Mouse (Mus musculus) CH12.LX (cell line): Measurements from ENCODE around the gene Golm1. TPM values are rescaled to one million over a fixed set of nuclear protein-coding genes. Genes with fewer than 3 reads are reported as not detected.
"Not testable (repeated sequence)": the region's sequence is repeated elsewhere in the genome, so short reads cannot be mapped to it uniquely, and the experiment has no call there.

Experiments
- DNase-seq: peaks from one replicate; pipeline ENCODE4 v3.0.0-alpha.2; 2013; ENCODE audit errors: extremely low read depth
- H3K27ac ChIP-seq: 2 replicates; pipeline ENCODE4 v1.5.1; 2012; ENCODE audit warnings: low read depth, mild to moderate bottlenecking, control low read depth, moderate library complexity; ENCODE audit not compliant: insufficient read depth
- H3K27me3 ChIP-seq: replicated peaks from 2 replicates; pipeline ENCODE3; 2012; ENCODE audit warnings: inconsistent platforms
- H3K36me3 ChIP-seq, 2 experiments: replicated peaks in 1 of 2; 2 replicates each; pipeline versions ENCODE3 to v1.6.1; 2012; ENCODE audit warnings: inconsistent platforms in 1 of 2, low read length in 1 of 2, mild to moderate bottlenecking in 1 of 2, mixed read lengths in 1 of 2, moderate library complexity in 1 of 2; ENCODE audit not compliant: control insufficient read depth in 1 of 2, insufficient read depth in 1 of 2
- H3K4me1 ChIP-seq, 2 experiments: 2 replicates each; pipeline ENCODE4 v1.6.1; 2012; ENCODE audit warnings: inconsistent platforms in 1 of 2, moderate library complexity in 1 of 2; ENCODE audit not compliant: insufficient read depth in 2 of 2, control insufficient read depth in 1 of 2
- H3K4me2 ChIP-seq: 2 replicates; pipeline ENCODE4 v1.6.1; 2012; ENCODE audit warnings: low read depth, mild to moderate bottlenecking, control low read depth; ENCODE audit not compliant: poor library complexity, insufficient read depth, severe bottlenecking
- H3K4me3 ChIP-seq, 3 experiments: fragments of 150-350 bp in 1 of 3; sonication (generic) in 1 of 3; replicated peaks in 1 of 3; 2 replicates each; pipeline versions ENCODE3 to v1.5.1; 2011 to 2012; ENCODE audit warnings: low read depth in 2 of 3, low read length in 2 of 3, mild to moderate bottlenecking in 2 of 3, moderate library complexity in 2 of 3, control low read depth in 1 of 3, improper control_type of control experiment in 1 of 3, inconsistent platforms in 1 of 3, mixed read lengths in 1 of 3; ENCODE audit not compliant: poor library complexity in 1 of 3
- H3K79me2 ChIP-seq: replicated peaks from 2 replicates; pipeline ENCODE4 v1.6.1; 2012; ENCODE audit warnings: mild to moderate bottlenecking, moderate library complexity; ENCODE audit not compliant: control insufficient read depth, poor library complexity, insufficient read depth, severe bottlenecking; ENCODE audit errors: extremely low read depth
- H3K9ac ChIP-seq: 2 replicates; pipeline ENCODE4 v1.6.1; 2012; ENCODE audit warnings: low read depth, mild to moderate bottlenecking, control low read depth, moderate library complexity; ENCODE audit not compliant: insufficient read depth
- H3K9me3 ChIP-seq: replicated peaks from 2 replicates; pipeline ENCODE3; 2012; ENCODE audit warnings: low read length, inconsistent platforms, mixed read lengths
- CHD1 ChIP-seq: IDR thresholded peaks from 2 replicates; pipeline ENCODE4 v1.6.1; 2012; ENCODE audit warnings: low read depth, low read length, improper control_type of control experiment, inconsistent platforms
- E2F4 ChIP-seq: IDR thresholded peaks from 2 replicates; pipeline ENCODE4 v1.6.1; 2011; ENCODE audit warnings: low read depth, low read length, improper control_type of control experiment; ENCODE audit not compliant: insufficient replicate concordance
- ELF1 ChIP-seq: IDR thresholded peaks from 2 replicates; pipeline ENCODE4 v1.6.1; 2014; ENCODE audit warnings: low read depth, mild to moderate bottlenecking, inconsistent platforms, low read length, improper control_type of control experiment
- GABPA ChIP-seq: IDR thresholded peaks from 2 replicates; pipeline ENCODE4 v1.6.1; 2012; ENCODE audit warnings: low read depth, low read length, improper control_type of control experiment, inconsistent platforms; ENCODE audit not compliant: insufficient replicate concordance
- JUN ChIP-seq: IDR thresholded peaks from 2 replicates; pipeline ENCODE4 v1.6.1; 2011; ENCODE audit warnings: low read depth, mild to moderate bottlenecking, low read length, improper control_type of control experiment, moderate library complexity; ENCODE audit not compliant: insufficient read depth
- JUND ChIP-seq: conservative IDR thresholded peaks from 2 replicates; pipeline ENCODE4 v1.6.1; 2011; ENCODE audit warnings: low read depth, low read length, improper control_type of control experiment
- KAT2A ChIP-seq: IDR thresholded peaks from 2 replicates; pipeline ENCODE4 v1.6.1; 2012; ENCODE audit warnings: low read length, improper control_type of control experiment, inconsistent platforms; ENCODE audit not compliant: insufficient replicate concordance
- MAFK ChIP-seq: IDR thresholded peaks from 2 replicates; pipeline ENCODE4 v1.6.1; 2011; ENCODE audit warnings: low read length, improper control_type of control experiment; ENCODE audit not compliant: insufficient replicate concordance
- MAX ChIP-seq: IDR thresholded peaks from 2 replicates; pipeline ENCODE4 v1.6.1; 2011; ENCODE audit warnings: low read length, improper control_type of control experiment
- MEF2A ChIP-seq: IDR thresholded peaks from 2 replicates; pipeline ENCODE4 v1.6.1; 2014; ENCODE audit warnings: low read depth, mild to moderate bottlenecking, inconsistent platforms, low read length, improper control_type of control experiment, borderline replicate concordance
- MXI1 ChIP-seq: IDR thresholded peaks from 2 replicates; pipeline ENCODE4 v1.6.1; 2011; ENCODE audit warnings: mild to moderate bottlenecking, low read depth, low read length, improper control_type of control experiment
- MYC ChIP-seq: IDR thresholded peaks from 2 replicates; pipeline ENCODE4 v1.6.1; 2011; ENCODE audit warnings: low read depth, mild to moderate bottlenecking, improper control_type of control experiment, low read length
- NELFE ChIP-seq: IDR thresholded peaks from 2 replicates; pipeline ENCODE4 v1.6.1; 2011; ENCODE audit warnings: low read depth, low read length, improper control_type of control experiment
- NRF1 ChIP-seq: IDR thresholded peaks from 2 replicates; pipeline ENCODE4 v1.6.1; 2014; ENCODE audit warnings: low read depth, mild to moderate bottlenecking, inconsistent platforms, low read length, improper control_type of control experiment, moderate library complexity
- POLR2A ChIP-seq: IDR thresholded peaks from 2 replicates; pipeline ENCODE4 v1.6.1; 2011; ENCODE audit warnings: low read depth, mild to moderate bottlenecking, improper control_type of control experiment, low read length
- RCOR1 ChIP-seq: conservative IDR thresholded peaks from 2 replicates; pipeline ENCODE4 v1.6.1; 2012; ENCODE audit warnings: low read depth, mild to moderate bottlenecking, inconsistent platforms, low read length, improper control_type of control experiment
- SMC3 ChIP-seq: IDR thresholded peaks from 2 replicates; pipeline ENCODE4 v1.6.1; 2011; ENCODE audit warnings: low read depth, low read length, improper control_type of control experiment
- TBP ChIP-seq: conservative IDR thresholded peaks from 2 replicates; pipeline ENCODE4 v1.6.1; 2011; ENCODE audit warnings: low read depth, low read length, improper control_type of control experiment
- TCF12 ChIP-seq: IDR thresholded peaks from 2 replicates; pipeline ENCODE4 v1.6.1; 2014; ENCODE audit warnings: low read depth, mild to moderate bottlenecking, inconsistent platforms, low read length, improper control_type of control experiment
- USF1 ChIP-seq: IDR thresholded peaks from 2 replicates; pipeline ENCODE4 v1.6.1; 2014; ENCODE audit warnings: low read depth, mild to moderate bottlenecking, inconsistent platforms, low read length, improper control_type of control experiment
- USF2 ChIP-seq: conservative IDR thresholded peaks from 2 replicates; pipeline ENCODE4 v1.6.1; 2011; ENCODE audit warnings: low read depth, low read length, improper control_type of control experiment
- ZC3H11A ChIP-seq: IDR thresholded peaks from 2 replicates; pipeline ENCODE4 v1.6.1; 2012; ENCODE audit warnings: low read depth, mild to moderate bottlenecking, inconsistent platforms, low read length, improper control_type of control experiment
- ZKSCAN1 ChIP-seq: IDR thresholded peaks from 2 replicates; pipeline ENCODE4 v1.6.1; 2012; ENCODE audit warnings: low read depth, inconsistent platforms, low read length, improper control_type of control experiment, borderline replicate concordance
- ZMIZ1 ChIP-seq: IDR thresholded peaks from 2 replicates; pipeline ENCODE4 v1.6.1; 2012; ENCODE audit warnings: low read depth, mild to moderate bottlenecking, inconsistent platforms, low read length, improper control_type of control experiment
- ZNF384 ChIP-seq: IDR thresholded peaks from 2 replicates; pipeline ENCODE4 v1.6.1; 2012; ENCODE audit warnings: low read depth, low read length, improper control_type of control experiment, inconsistent platforms
- dilution Hi-C: fragments of 300-500 bp; cut with MboI; formaldehyde crosslinking; loops from 2 replicates; pipeline ENCODE4 v1.14.3; 2020; ENCODE audit warnings: low sequenced_read_pairs; ENCODE audit not compliant: extremely low pct_unique_long_range_greater_than_20kb, extremely low pct_ligation_motif_present
- in situ Hi-C: fragments of 300-500 bp; cut with MboI; formaldehyde crosslinking; loops from 3 replicates; pipeline ENCODE4 v1.14.3; 2019; ENCODE audit warnings: low sequenced_read_pairs, low pct_ligation_motif_present, low pct_unique_long_range_greater_than_20kb, mixed read lengths
- polyA plus RNA-seq: library from polyadenylated mRNA; unstranded; fragments of >175 nt; gene quantifications from 2 replicates; pipeline ENCODE4 v1.2.1, GENCODE M21; 2012; ENCODE audit warnings: low read depth; ENCODE audit not compliant: insufficient read length
- total RNA-seq, 2 experiments: library from RNA; depleted of rRNA; stranded (reverse); fragments of 300-350 nt in 1 of 2; fragments of >200 nt in 1 of 2; gene quantifications; 2 replicates each; pipeline ENCODE4 v1.2.3; 2012 to 2014

Gene Golm1
- total and polyA plus RNA-seq, 3 experiments = 14.3 to 18.9 (median 17.4) TPM

DNA sequence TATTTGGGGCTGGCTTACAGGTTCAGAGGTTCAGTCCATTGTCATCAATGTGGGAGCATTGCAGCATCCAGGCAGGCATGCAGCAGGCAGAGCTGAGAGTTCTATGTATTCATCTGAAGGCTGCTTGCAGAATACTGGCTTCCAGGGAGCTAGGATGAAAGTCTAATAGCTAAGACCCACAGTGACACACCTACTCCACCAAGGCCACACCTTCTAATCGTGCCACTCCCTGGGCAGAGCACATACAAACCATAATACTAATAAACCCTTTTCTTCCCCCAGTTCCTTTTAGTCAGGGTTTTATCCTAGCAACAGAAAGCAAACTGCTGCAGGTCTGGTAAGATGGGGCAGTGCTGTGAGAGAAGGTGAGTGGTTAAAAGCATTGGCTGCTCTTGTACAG is 83.0 kb downstream of the Golm1 start:
- dilution Hi-C loops (no loop called here), in situ Hi-C loops (no loop called here)
- Histone ChIP-seq H3K9me3 (no peaks in the 10 kb centered on the region), H3K4me1 (peaks cover 0 to 16% of the 10 kb centered on the region in 2 experiments; a peak in 2 of 4 replicates), H3K4me3 (no peak overlapping the region), H3K36me3 (peaks cover 41 to 84% of the 10 kb centered on the region in 2 experiments), H3K79me2 (peaks cover 11% of the 10 kb centered on the region), H3K27me3 (no peaks in the 10 kb centered on the region), H3K9ac (no peak overlapping the region), H3K4me2 (no peak overlapping the region), H3K27ac (no peak overlapping the region)
- TF ChIP-seq JUN (no peak), ZC3H11A (no peak), JUND (no peak), ELF1 (no peak), USF2 (no peak), MXI1 (no peak), MAFK (no peak), MYC (no peak), E2F4 (no peak), CHD1 (no peak), POLR2A (no peak), KAT2A (no peak), USF1 (no peak), GABPA (no peak), MAX (no peak), RCOR1 (no peak)
- no peak for DNase-seq

DNA sequence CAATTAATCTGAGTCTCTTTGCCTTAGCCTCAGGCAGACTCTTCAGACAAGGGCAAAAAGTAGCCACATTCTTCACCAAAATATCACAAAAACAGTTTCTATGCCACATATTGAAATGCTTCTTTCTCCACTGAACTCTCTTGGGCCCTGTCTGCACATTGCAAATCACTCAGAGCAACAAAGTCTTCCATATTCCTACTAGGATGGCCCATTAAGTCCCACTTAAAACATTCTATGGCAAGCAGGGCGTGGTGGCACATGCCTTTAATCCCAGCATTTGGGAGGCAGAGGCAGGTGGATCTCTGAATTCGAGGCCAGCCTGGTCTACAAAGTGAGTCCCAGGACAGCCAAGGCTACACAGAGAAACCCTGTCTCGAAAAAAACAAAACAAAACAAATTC is 83.6 kb downstream of the Golm1 start:
- dilution Hi-C loops, H3K4me3 ChIP-seq, in situ Hi-C loops, H3K9me3 ChIP-seq, H3K9ac ChIP-seq, H3K27me3 ChIP-seq, H3K27ac ChIP-seq, H3K4me2 ChIP-seq, DNase-seq: not testable (repeated sequence)
- Histone ChIP-seq H3K36me3 (peaks cover 44 to 89% of the 10 kb centered on the region in 2 experiments), H3K79me2 (peaks cover 16% of the 10 kb centered on the region), H3K4me1 (peaks cover 2 to 21% of the 10 kb centered on the region in 2 experiments)

DNA sequence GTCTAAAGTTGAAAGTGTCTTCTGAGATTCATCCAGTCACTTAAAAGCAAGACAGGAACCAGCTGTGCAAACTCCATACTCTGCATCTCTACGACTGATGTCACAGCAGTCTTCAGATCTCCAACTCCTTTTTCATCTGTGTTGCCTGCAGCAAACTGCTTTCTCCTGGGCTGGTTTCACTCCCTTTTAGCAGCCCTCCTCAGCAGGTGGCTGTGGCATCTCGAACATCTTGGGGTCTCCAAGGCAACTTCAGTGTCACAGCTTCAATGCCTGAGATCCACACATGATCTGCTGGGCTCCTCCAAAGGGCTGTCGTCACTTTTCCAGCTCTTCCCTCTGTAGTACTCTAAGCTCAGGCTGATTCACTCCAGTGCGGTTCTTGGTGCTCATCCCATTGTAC is 84.9 kb downstream of the Golm1 start:
- H3K4me3 ChIP-seq = no peak overlapping the region
- dilution Hi-C loops (no loop called here), in situ Hi-C loops (no loop called here)
- H3K4me1 ChIP-seq = peaks cover 2 to 26% of the 10 kb centered on the region in 2 experiments
- no peaks in the 10 kb centered on the region for H3K9me3 ChIP-seq
- no peak overlapping the region for H3K9ac ChIP-seq
- TF ChIP-seq NELFE (no peak), MEF2A (no peak), NRF1 (no peak), SMC3 (no peak), GABPA (no peak), MAX (no peak), RCOR1 (no peak), ZKSCAN1 (no peak), USF1 (no peak), TBP (no peak), MXI1 (no peak), ZC3H11A (no peak), ZMIZ1 (no peak), E2F4 (no peak), TCF12 (no peak), ZNF384 (no peak)
- H3K4me2 ChIP-seq = no peak overlapping the region
- no peak for DNase-seq
- H3K36me3 ChIP-seq = peaks cover 41 to 80% of the 10 kb centered on the region in 2 experiments
- no peak overlapping the region for H3K27ac ChIP-seq
- H3K27me3 ChIP-seq = no peaks in the 10 kb centered on the region
- peaks cover 27% of the 10 kb centered on the region for H3K79me2 ChIP-seq
